Mouse (Mus musculus) adipose tissue, adult 10 weeks (tissue): ENCODE data around the gene Mtx2. TPM values are rescaled to one million over a fixed set of nuclear protein-coding genes. Genes with fewer than 3 reads are reported as not detected.

Experiments
- polyA plus RNA-seq: library from polyadenylated mRNA; stranded (reverse); fragments of 350-450 nt; fragmentation: Illumina TruSeq; extraction: RNeasy Lipid Tissue Mini Kit (QIAGEN cat#74804); gene quantifications from one replicate; pipeline ENCODE4 v1.2.3, GENCODE M21; 2014; ENCODE audit warnings: low read depth, low replicate concordance

The Mtx2 gene
- 48.5 TPM for polyA plus RNA-seq

DNA sequence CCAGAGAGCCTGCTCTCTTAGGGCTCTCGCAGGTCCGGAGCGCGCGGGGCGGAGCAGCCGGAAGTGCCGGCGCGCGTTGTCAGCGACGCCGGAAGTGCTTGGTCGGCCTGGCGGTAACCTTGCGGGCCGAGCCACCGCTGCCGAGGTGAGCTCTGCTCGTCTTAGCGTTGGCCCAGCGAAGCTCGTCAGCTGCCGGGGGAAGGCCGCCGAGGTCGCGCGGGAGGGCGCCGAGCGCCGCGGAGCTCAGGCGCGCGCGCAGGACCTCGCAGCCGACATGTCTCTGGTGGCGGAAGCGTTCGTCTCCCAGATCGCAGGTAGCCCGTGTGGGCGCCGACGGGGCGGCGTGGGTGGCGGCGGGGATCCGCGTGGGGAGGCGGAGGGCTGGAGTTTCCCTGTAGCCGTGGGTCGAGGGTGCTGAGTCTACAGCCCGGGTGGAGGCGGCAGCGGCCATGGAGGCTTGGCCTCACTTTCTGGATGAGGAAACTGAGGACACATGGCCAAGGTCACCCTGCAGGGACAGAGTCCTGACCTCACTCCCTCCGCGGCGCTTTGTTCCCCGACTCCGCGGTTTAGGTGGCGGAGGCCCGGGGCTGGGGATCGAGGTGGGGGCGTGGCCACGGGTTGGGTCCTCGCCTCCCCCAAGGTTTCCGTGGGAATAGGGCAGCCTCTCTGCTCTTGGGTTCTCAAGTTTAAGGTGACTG is at the start of gene Mtx2:
TSS of gene Mtx2 (plus strand) at position 74 of the 701 bp plus-strand sequence.

Other genes with a start within 250 kb of the Mtx2 start
- gene Lnpk, start 246.4 kb upstream of the Mtx2 start, polyA plus RNA-seq = 14.4 TPM
- gene Evx2, start 166.2 kb upstream of the Mtx2 start, polyA plus RNA-seq = not detected
- gene Hoxd13, start 157.5 kb upstream of the Mtx2 start, polyA plus RNA-seq = not detected
- gene Hoxd12, start 150.8 kb upstream of the Mtx2 start, polyA plus RNA-seq = not detected
- gene Hoxd11, start 146.2 kb upstream of the Mtx2 start, polyA plus RNA-seq = not detected
- 1.1 TPM for gene Hoxd10, start 133.9 kb upstream of the Mtx2 start, polyA plus RNA-seq
- 31.1 TPM for gene Hoxd9, start 128.1 kb upstream of the Mtx2 start, polyA plus RNA-seq
- gene Hoxd8, start 121.2 kb upstream of the Mtx2 start, polyA plus RNA-seq = 99.7 TPM
- gene Hoxd3, start 113.9 kb upstream of the Mtx2 start, polyA plus RNA-seq = 25.9 TPM
- gene Hoxd4, start 113.9 kb upstream of the Mtx2 start, polyA plus RNA-seq = 111 TPM
- gene Gm28230, start 99.1 kb upstream of the Mtx2 start, polyA plus RNA-seq = 23.8 TPM
- 0.32 TPM for gene Hoxd1, start 62.8 kb upstream of the Mtx2 start, polyA plus RNA-seq